Mouse (Mus musculus): ENCODE data around the gene Dntt.

GRCm38 (mm10) chr19:41048187-41048559 lies 19.1 kb downstream of the Dntt start:
- no peak for TF ChIP-seq POLR2A (IDR thresholded peaks at IDR 0.05; ENCODE audit: insufficient read depth, low read depth, low read length)
- no peak for TF ChIP-seq CTCF (IDR thresholded peaks at IDR 0.05; ENCODE audit: insufficient read depth, low read depth, low read length)

Data from olfactory bulb, adult 2 months (tissue).